Mouse (Mus musculus): ENCODE measurements around the gene Wdr20. TPM values are rescaled to one million over a fixed set of nuclear protein-coding genes. Genes with fewer than 3 reads are reported as not detected.

Wdr20 gene
- total RNA-seq, 2 experiments from 2014 or later = 37.5 to 41.7 TPM

- peak; percentile 77 to 88 for DNase-seq (ENCODE audit: low spot score in 2 of 2)
- intact Hi-C loops (cut with DNase I) = loop anchor here (2.0 to 5.0 kb wide), 5 partner anchors 106 to 411 kb away; partner anchors contain the start of genes Dync1h1 and Wdr20
Observed at GRCm38 (mm10) chr12:110843194-110844048, 105.7 kb downstream of the Wdr20 start.

- intact Hi-C loops (cut with DNase I) = loop anchor here (2.0 to 5.0 kb wide), 5 partner anchors 107 to 412 kb away; partner anchors contain the start of genes Dync1h1 and Wdr20
- DNase-seq (ENCODE audit: low spot score in 2 of 2) = no peak
Observed at GRCm38 (mm10) chr12:110844227-110845130, 106.7 kb downstream of the Wdr20 start.

- DNase-seq (ENCODE audit: low spot score in 2 of 2) = peak; percentile 80 to 81
- intact Hi-C loops (cut with DNase I) = loop anchor here (2.0 kb wide), 1 partner anchor 151 kb away; no protein-coding TSS in a partner anchor
Observed at GRCm38 (mm10) chr12:110845131-110845880, 107.6 kb downstream of the Wdr20 start.

- DNase-seq (ENCODE audit: low spot score in 2 of 2) = no peak
- intact Hi-C loops (cut with DNase I) = no loop called here
Observed at GRCm38 (mm10) chr12:110846191-110846765, 108.5 kb downstream of the Wdr20 start.

- DNase-seq (ENCODE audit: low spot score in 2 of 2) = peak; percentile 85 to 87
- intact Hi-C loops (cut with DNase I) = no loop called here
Observed at GRCm38 (mm10) chr12:110850010-110850928, 112.5 kb downstream of the Wdr20 start, which contains the start of gene Zfp839. TSS of gene Zfp839 (plus strand) at chr12:110850253.

GRCm38 (mm10) chr12:110850929-110851256 lies 113.1 kb downstream of the Wdr20 start:
- DNase-seq (ENCODE audit: low spot score in 2 of 2) = no peak
- intact Hi-C loops (cut with DNase I) = no loop called here

GRCm38 (mm10) chr12:110851414-110851813 lies 113.7 kb downstream of the Wdr20 start:
- intact Hi-C loops (cut with DNase I) = no loop called here
- DNase-seq (ENCODE audit: low spot score in 2 of 2) = no peak

- DNase-seq (ENCODE audit: low spot score in 2 of 2) = no peak
- intact Hi-C loops (cut with DNase I) = no loop called here
Observed at GRCm38 (mm10) chr12:110851923-110852322, 114.2 kb downstream of the Wdr20 start.

Other genes with a start within 250 kb of the Wdr20 start
- 100 to 1,000 TPM; 318 to 323 TPM for gene Dync1h1, start 136.5 kb upstream of the Wdr20 start, total RNA-seq (2021)
- gene 1700001K19Rik, start 55.3 kb upstream of the Wdr20 start, total RNA-seq (2021) = not detected
- 100 to 1,000 TPM; 953 to 962 TPM for gene Hsp90aa1, start 35.2 kb upstream of the Wdr20 start, total RNA-seq (2021)
- 10 to 100 TPM; 10.7 to 12.8 TPM for gene Mok, start 103.0 kb downstream of the Wdr20 start, total RNA-seq (2021)
- 1 to 10 TPM; 9.1 to 9.6 TPM for gene Zfp839, start 112.3 kb downstream of the Wdr20 start, total RNA-seq (2021)
- 100 to 1,000 TPM; 107 to 124 TPM for gene Cinp, start 151.2 kb downstream of the Wdr20 start, total RNA-seq (2021)
- 10 to 100 TPM; 42.6 to 45.2 TPM for gene Tecpr2, start 151.3 kb downstream of the Wdr20 start, total RNA-seq (2021)
- 10 to 100 TPM; 12.2 to 14.5 TPM for gene Ankrd9, start 241.1 kb downstream of the Wdr20 start, total RNA-seq (2021)

All from left cerebral cortex, postnatal 14 days (tissue).